Mouse (Mus musculus) neural tube, embryonic 11.5 days (tissue): ENCODE data around the gene Sp7. TPM values are rescaled to one million over a fixed set of nuclear protein-coding genes. Genes with fewer than 3 reads are reported as not detected.

Source experiments
- ATAC-seq: fragments of 200-750 bp; cut with Nextera tagmentation; 2 replicates; pipeline ENCODE4 v1.8.0; 2017; ENCODE audit warnings: moderate number of reproducible peaks, mild to moderate bottlenecking, moderate TSS enrichment, moderate library complexity; ENCODE audit not compliant: insufficient read depth, low FRiP score, low TSS enrichment
- DNase-seq: peaks from one replicate; pipeline ENCODE4 v3.0.0-alpha.2; 2015; ENCODE audit warnings: low spot score
- H3K27ac ChIP-seq: fragments of 300-500 bp; sonication (generic); 2 replicates; pipeline ENCODE4 v1.5.1; 2014; ENCODE audit warnings: low read depth, mild to moderate bottlenecking, low read length
- H3K27me3 ChIP-seq: fragments of 300-500 bp; sonication (generic); 2 replicates; pipeline ENCODE4 v1.6.1; 2014; ENCODE audit warnings: mild to moderate bottlenecking, low read length, mixed read lengths; ENCODE audit not compliant: control insufficient read depth, insufficient read depth
- H3K36me3 ChIP-seq: fragments of 300-500 bp; sonication (generic); 2 replicates; pipeline ENCODE4 v1.6.1; 2014; ENCODE audit warnings: mild to moderate bottlenecking, low read length, moderate library complexity, mixed read lengths; ENCODE audit not compliant: control insufficient read depth, insufficient read depth
- H3K4me1 ChIP-seq: fragments of 300-500 bp; sonication (generic); 2 replicates; pipeline ENCODE4 v1.6.1; 2014; ENCODE audit warnings: low read length, mixed read lengths; ENCODE audit not compliant: control insufficient read depth, insufficient read depth
- H3K4me2 ChIP-seq: fragments of 300-500 bp; sonication (generic); 2 replicates; pipeline ENCODE4 v1.6.1; 2014; ENCODE audit warnings: low read depth, mild to moderate bottlenecking, moderate library complexity
- H3K4me3 ChIP-seq: fragments of 300-500 bp; sonication (generic); 2 replicates; pipeline ENCODE4 v1.5.1; 2014; ENCODE audit warnings: low read depth, low read length
- H3K9ac ChIP-seq: fragments of 300-500 bp; sonication (generic); 2 replicates; pipeline ENCODE4 v1.6.1; 2014; ENCODE audit warnings: mild to moderate bottlenecking, low read length
- H3K9me3 ChIP-seq: fragments of 300-500 bp; sonication (generic); 2 replicates; pipeline ENCODE4 v1.6.1; 2016; ENCODE audit warnings: low read length; ENCODE audit not compliant: control insufficient read depth
- WGBS: fragments of 180-500 bp; shearing (Covaris S2); extraction: QIAGEN DNeasy Blood & Tissue Kit; methylation state at CpG from one replicate; pipeline ENCODE4 v1.1.7; 2014; 5-methylcytosine and 5-hydroxymethylcytosine counted together
- polyA plus RNA-seq: library from polyadenylated mRNA; unstranded; fragments of >200 nt; fragmentation: Nextera tagmentation; extraction: Ambion mirVana; gene quantifications from 2 replicates; pipeline ENCODE4 v1.2.1, GENCODE M21; 2014

The Sp7 gene
- polyA plus RNA-seq, 1 experiment from 2014 or later: 0.70 TPM

DNA sequence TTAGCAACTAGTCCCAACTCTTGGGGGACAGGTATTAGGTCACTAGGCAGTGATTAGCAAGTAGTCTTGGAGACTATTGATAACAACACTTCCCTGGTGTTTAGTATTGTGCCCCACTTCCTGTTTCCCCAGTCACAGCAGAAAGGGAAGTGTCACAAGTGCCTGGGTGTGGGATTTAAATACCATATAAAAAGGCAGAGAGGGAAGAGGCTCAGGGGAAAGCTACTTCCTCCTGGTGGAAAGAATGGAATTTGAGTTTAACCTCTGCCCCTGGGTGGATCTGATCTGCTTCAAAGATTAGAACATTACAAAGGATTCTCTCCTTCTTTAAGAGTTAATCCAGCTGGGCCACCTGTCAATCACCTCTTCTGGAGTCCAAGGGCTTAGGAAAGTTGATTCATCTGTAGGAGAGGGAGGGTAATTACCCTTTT is 26.6 kb upstream of the Sp7 start:
- H3K9ac ChIP-seq: no peak overlapping the region
- no peaks in the 10 kb centered on the region for H3K36me3 ChIP-seq
- H3K4me3 ChIP-seq: no peak overlapping the region
- no peaks in the 10 kb centered on the region for H3K9me3 ChIP-seq
- H3K27me3 ChIP-seq: no peaks in the 10 kb centered on the region
- H3K4me1 ChIP-seq: no peaks in the 10 kb centered on the region
- H3K27ac ChIP-seq: no peak overlapping the region
- H3K4me2 ChIP-seq: no peak overlapping the region
- DNase-seq (no peak), ATAC-seq (no peak)

DNA sequence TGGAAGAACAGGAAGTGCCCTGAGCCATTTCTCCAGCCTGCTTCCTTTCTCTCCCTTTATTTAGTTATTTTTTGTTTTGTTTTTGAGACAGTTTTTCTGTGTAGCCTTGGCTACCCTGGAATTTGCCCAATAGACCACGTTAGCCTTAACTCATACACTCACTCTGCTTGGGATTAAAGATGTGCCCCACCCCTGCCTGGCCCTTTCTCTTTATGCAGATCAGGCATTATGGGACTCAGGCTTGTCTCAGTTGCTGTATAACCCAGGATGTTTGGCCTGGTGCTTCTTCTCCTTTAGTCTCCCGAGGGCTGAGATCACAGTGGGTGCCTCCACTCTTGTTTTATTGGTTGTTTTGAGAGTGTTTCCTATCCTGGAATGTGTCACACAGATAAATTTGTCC is 25.5 kb upstream of the Sp7 start:
- DNase-seq (no peak), ATAC-seq (no peak)
- H3K9me3 ChIP-seq: no peaks in the 10 kb centered on the region
- H3K27ac ChIP-seq: no peak overlapping the region
- H3K4me3 ChIP-seq: no peak overlapping the region
- no peak overlapping the region for H3K4me2 ChIP-seq
- no peaks in the 10 kb centered on the region for H3K27me3 ChIP-seq
- 61% methylated on average over 2 of the region's 2 CpGs for WGBS
- no peaks in the 10 kb centered on the region for H3K36me3 ChIP-seq
- no peaks in the 10 kb centered on the region for H3K4me1 ChIP-seq
- H3K9ac ChIP-seq: no peak overlapping the region

GRCm38 (mm10) chr15:102388942-102389341 is 22.0 kb upstream of the Sp7 start:
- ATAC-seq (no peak), DNase-seq (no peak)
- Histone ChIP-seq H3K27me3 (no peaks in the 10 kb centered on the region), H3K4me3 (no peak overlapping the region), H3K4me1 (no peaks in the 10 kb centered on the region), H3K27ac (no peak overlapping the region), H3K4me2 (no peak overlapping the region), H3K36me3 (no peaks in the 10 kb centered on the region), H3K9me3 (no peaks in the 10 kb centered on the region), H3K9ac (no peak overlapping the region)
- WGBS: 93% methylated on average over 3 of the region's 3 CpGs

DNA sequence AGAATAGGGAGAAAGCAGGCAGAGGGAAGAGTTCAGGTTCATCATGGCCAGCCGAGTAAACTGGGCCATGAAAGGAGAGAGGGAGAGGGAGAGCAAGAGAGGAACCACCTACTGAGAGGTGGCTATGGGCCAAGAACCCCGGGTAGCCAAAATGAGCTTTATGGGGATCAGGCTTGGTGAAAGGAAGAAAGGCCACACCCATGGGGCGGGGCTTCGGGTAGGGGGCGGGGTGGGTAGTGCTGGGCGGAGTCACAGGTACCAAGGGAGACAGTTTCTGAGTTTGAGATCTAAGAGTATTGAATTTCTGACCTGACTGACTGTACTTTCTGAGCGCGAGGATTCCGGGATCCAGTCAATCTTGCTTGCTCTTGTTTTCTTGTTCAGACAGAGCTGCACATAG is 19.7 kb upstream of the Sp7 start:
- no peak overlapping the region for H3K9ac ChIP-seq
- WGBS: 46% methylated on average over 9 of the region's 9 CpGs
- no peak overlapping the region for H3K4me3 ChIP-seq
- H3K4me1 ChIP-seq: no peaks in the 10 kb centered on the region
- H3K36me3 ChIP-seq: no peaks in the 10 kb centered on the region
- H3K4me2 ChIP-seq: no peak overlapping the region
- no peaks in the 10 kb centered on the region for H3K9me3 ChIP-seq
- no peaks in the 10 kb centered on the region for H3K27me3 ChIP-seq
- no peak for ATAC-seq
- DNase-seq: no peak
- no peak overlapping the region for H3K27ac ChIP-seq

- WGBS: 88% methylated on average over 6 of the region's 6 CpGs
- no peak overlapping the region for H3K27ac ChIP-seq
- no peak for DNase-seq
- H3K9ac ChIP-seq: no peak overlapping the region
- H3K4me3 ChIP-seq: no peak overlapping the region
- H3K4me1 ChIP-seq: no peaks in the 10 kb centered on the region
- no peaks in the 10 kb centered on the region for H3K36me3 ChIP-seq
- no peak for ATAC-seq
- no peaks in the 10 kb centered on the region for H3K27me3 ChIP-seq
- no peaks in the 10 kb centered on the region for H3K9me3 ChIP-seq
- H3K4me2 ChIP-seq: no peak overlapping the region
These were observed 16.7 kb upstream of the Sp7 start for GRCm38 (mm10) chr15:102383671-102384070.

GRCm38 (mm10) chr15:102381575-102381974 is 14.6 kb upstream of the Sp7 start:
- Histone ChIP-seq H3K36me3 (no peaks in the 10 kb centered on the region), H3K27ac (no peak overlapping the region), H3K27me3 (no peaks in the 10 kb centered on the region), H3K4me1 (no peaks in the 10 kb centered on the region), H3K9me3 (no peaks in the 10 kb centered on the region), H3K9ac (no peak overlapping the region), H3K4me3 (no peak overlapping the region), H3K4me2 (no peak overlapping the region)
- 4% methylated on average over 7 of the region's 7 CpGs for WGBS
- ATAC-seq (peak; percentile 48), DNase-seq (peak; percentile 87)

- no peaks in the 10 kb centered on the region for H3K27me3 ChIP-seq
- ATAC-seq (no peak), DNase-seq (peak; percentile 56)
- H3K27ac ChIP-seq: no peak overlapping the region
- H3K4me3 ChIP-seq: no peak overlapping the region; the same call in 1 of the 2 replicates
- WGBS: 8% methylated on average over 10 of the region's 10 CpGs
- no peaks in the 10 kb centered on the region for H3K9me3 ChIP-seq
- no peaks in the 10 kb centered on the region for H3K36me3 ChIP-seq
- peak overlapping the region; percentile 68 for H3K4me2 ChIP-seq
- H3K9ac ChIP-seq: no peak overlapping the region
- H3K4me1 ChIP-seq: no peaks in the 10 kb centered on the region
These were observed 10.9 kb upstream of the Sp7 start for GRCm38 (mm10) chr15:102377810-102378262.

- no peaks in the 10 kb centered on the region for H3K27me3 ChIP-seq
- no peaks in the 10 kb centered on the region for H3K4me1 ChIP-seq
- H3K36me3 ChIP-seq: no peaks in the 10 kb centered on the region
- ATAC-seq (peak; percentile 54), DNase-seq (peak; percentile 92)
- H3K4me2 ChIP-seq: peak overlapping the region; percentile 68
- H3K9me3 ChIP-seq: no peaks in the 10 kb centered on the region
- H3K27ac ChIP-seq: peak overlapping the region; percentile 30
- 0% methylated on average over 7 of the region's 7 CpGs for WGBS
- peak overlapping the region; percentile 44 for H3K4me3 ChIP-seq
- peak overlapping the region; percentile 64 for H3K9ac ChIP-seq
These were observed 10.2 kb upstream of the Sp7 start for GRCm38 (mm10) chr15:102377163-102377543.

DNA sequence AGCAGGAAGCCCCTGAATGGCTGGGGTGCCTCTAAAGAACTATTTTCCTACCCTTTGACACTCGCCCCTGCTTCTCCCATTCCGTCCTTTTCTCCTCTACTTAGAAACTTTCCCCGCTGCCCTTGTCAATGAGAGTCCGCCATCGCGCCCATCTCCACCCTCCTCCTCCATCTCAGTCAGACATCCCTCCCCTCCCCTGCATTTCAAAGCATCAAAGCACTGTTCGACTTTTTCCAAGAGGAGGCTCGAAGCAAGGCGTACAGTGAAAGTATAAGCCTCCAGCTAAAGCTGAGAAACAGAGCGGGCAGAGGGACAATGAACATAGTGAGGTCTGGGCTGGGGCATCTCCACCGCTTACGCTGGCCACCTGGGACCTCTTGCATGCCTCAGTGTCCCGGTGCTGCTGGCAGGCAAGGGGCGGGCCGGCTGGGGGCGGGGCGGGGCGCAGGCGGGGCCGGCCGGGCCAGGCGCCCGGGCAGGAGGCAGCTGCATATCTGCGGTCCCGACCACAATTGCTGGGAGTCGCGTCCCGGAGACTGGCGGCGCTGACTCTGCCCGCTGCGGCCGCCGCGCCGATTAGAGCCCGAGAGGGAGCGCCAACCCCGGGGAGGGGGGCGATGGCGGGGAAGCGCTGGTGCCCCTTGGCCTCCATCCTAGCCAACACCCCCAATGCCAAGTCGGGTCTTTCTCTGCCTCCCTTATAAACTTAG is 9.6 kb upstream of the Sp7 start:
- Histone ChIP-seq H3K36me3 (no peaks in the 10 kb centered on the region), H3K4me3 (peak overlapping the region; percentile 44), H3K9me3 (no peaks in the 10 kb centered on the region), H3K27ac (peak overlapping the region; percentile 30), H3K4me2 (peak overlapping the region; percentile 68), H3K9ac (peak overlapping the region; percentile 64), H3K4me1 (no peaks in the 10 kb centered on the region), H3K27me3 (no peaks in the 10 kb centered on the region)
- ATAC-seq (peak; percentile 73), DNase-seq (peak; percentile 72)
- WGBS: under 1% methylated on average over 41 of the region's 43 CpGs
